Mouse (Mus musculus) CH12.LX (cell line): ENCODE data around the gene Atp13a4.

Experiments used
- CTCF ChIP-seq, 2 experiments: IDR thresholded peaks in 1 of 2; conservative IDR thresholded peaks in 1 of 2; 2 replicates each; pipeline ENCODE4 v1.5.1; 2011 to 2012; ENCODE audit warnings: low read depth in 2 of 2, low read length in 2 of 2, improper control_type of control experiment in 1 of 2, inconsistent platforms in 1 of 2, mild to moderate bottlenecking in 1 of 2, moderate library complexity in 1 of 2
- E2F4 ChIP-seq: IDR thresholded peaks from 2 replicates; pipeline ENCODE4 v1.6.1; 2011; ENCODE audit warnings: low read depth, low read length, improper control_type of control experiment; ENCODE audit not compliant: insufficient replicate concordance
- EP300 ChIP-seq: IDR thresholded peaks from 2 replicates; pipeline ENCODE4 v1.6.1; 2011; ENCODE audit warnings: low read length, improper control_type of control experiment
- HCFC1 ChIP-seq: IDR thresholded peaks from 2 replicates; pipeline ENCODE4 v1.6.1; 2012; ENCODE audit warnings: low read depth, mild to moderate bottlenecking, inconsistent platforms, low read length, improper control_type of control experiment
- IRF4 ChIP-seq: IDR thresholded peaks from 2 replicates; pipeline ENCODE4 v1.6.1; 2014; ENCODE audit warnings: low read depth, mild to moderate bottlenecking, inconsistent platforms, low read length, improper control_type of control experiment
- JUND ChIP-seq: conservative IDR thresholded peaks from 2 replicates; pipeline ENCODE4 v1.6.1; 2011; ENCODE audit warnings: low read depth, low read length, improper control_type of control experiment
- MAZ ChIP-seq: IDR thresholded peaks from 2 replicates; pipeline ENCODE4 v1.6.1; 2012; ENCODE audit warnings: low read depth, mild to moderate bottlenecking, inconsistent platforms, low read length, improper control_type of control experiment, moderate library complexity
- POLR2A ChIP-seq: IDR thresholded peaks from 2 replicates; pipeline ENCODE4 v1.6.1; 2011; ENCODE audit warnings: low read depth, mild to moderate bottlenecking, improper control_type of control experiment, low read length
- POLR2AphosphoS2 ChIP-seq: IDR thresholded peaks from 2 replicates; pipeline ENCODE4 v1.6.1; 2011; ENCODE audit warnings: low read depth, low read length, improper control_type of control experiment
- UBTF ChIP-seq: IDR thresholded peaks from 2 replicates; pipeline ENCODE4 v1.6.1; 2012; ENCODE audit warnings: low read depth, mild to moderate bottlenecking, inconsistent platforms, low read length, improper control_type of control experiment, moderate library complexity
- ZC3H11A ChIP-seq: IDR thresholded peaks from 2 replicates; pipeline ENCODE4 v1.6.1; 2012; ENCODE audit warnings: low read depth, mild to moderate bottlenecking, inconsistent platforms, low read length, improper control_type of control experiment
- ZKSCAN1 ChIP-seq: IDR thresholded peaks from 2 replicates; pipeline ENCODE4 v1.6.1; 2012; ENCODE audit warnings: low read depth, inconsistent platforms, low read length, improper control_type of control experiment, borderline replicate concordance
- ZNF384 ChIP-seq: IDR thresholded peaks from 2 replicates; pipeline ENCODE4 v1.6.1; 2012; ENCODE audit warnings: low read depth, low read length, improper control_type of control experiment, inconsistent platforms

- TF ChIP-seq CTCF (conservative IDR thresholded peaks at IDR 0.05 in 1 of 2, IDR thresholded peaks at IDR 0.05 in 1 of 2; ENCODE audit: low read depth in 2 of 2, low read length in 2 of 2) (no peak), E2F4 (no peak), POLR2A (no peak), ZNF384 (no peak), JUND (no peak), IRF4 (no peak), EP300 (no peak), UBTF (no peak), ZKSCAN1 (no peak), HCFC1 (no peak), POLR2AphosphoS2 (no peak), ZC3H11A (no peak), MAZ (no peak)
Observed at GRCm38 (mm10) chr16:29453282-29453681, 91.4 kb downstream of the Atp13a4 start.
